Mouse (Mus musculus): ENCODE data around the gene B3galt1.

B3galt1 gene

DNA sequence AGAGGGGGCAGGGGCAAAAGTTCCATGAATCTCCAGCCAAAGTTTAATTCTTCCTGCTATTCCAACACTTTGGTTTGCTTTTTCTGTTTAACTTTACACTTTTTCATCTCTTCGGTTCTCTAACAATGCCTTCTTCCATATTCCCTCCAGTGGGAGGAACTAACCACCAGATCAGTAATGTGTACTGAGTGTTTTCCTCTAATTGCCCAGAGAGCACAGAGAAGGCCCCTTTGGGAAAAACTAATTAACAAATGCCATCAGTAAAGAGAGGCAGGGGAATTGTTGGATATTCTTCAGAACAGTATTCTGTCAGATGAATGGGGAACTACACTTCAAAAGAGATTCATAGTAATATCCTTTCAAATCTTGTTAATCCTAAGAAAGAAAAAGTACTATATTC is 338.1 kb downstream of the B3galt1 start:
- no peak for DNase-seq (ENCODE audit: extremely low read depth, low read depth)

- no peak for DNase-seq (ENCODE audit: extremely low read depth, low read depth)
These were observed 366.3 kb downstream of the B3galt1 start for GRCm38 (mm10) chr2:67931994-67932393.

DNA sequence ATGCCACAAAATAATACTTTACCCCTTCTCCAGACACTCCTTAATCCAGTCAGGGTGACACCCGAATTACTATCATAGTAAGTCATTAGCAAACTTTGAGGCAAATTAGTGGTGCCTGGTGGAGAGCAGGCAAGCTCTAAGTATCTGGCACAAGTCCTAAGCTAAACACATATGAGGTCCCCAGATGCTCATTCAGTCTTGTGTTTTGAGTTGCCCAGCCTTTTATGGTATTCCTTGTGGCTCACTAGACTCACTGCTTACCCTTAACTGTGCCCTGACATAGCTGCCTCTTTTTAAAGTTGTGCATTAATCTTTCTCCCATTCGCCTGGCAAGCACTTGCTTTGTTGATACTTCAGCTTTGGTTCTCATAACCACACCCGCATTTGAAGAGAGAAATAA is 382.7 kb downstream of the B3galt1 start:
- no peak for DNase-seq (ENCODE audit: extremely low read depth, low read depth)

- no peak for DNase-seq (ENCODE audit: extremely low read depth, low read depth)
These were observed 390.5 kb downstream of the B3galt1 start for GRCm38 (mm10) chr2:67956182-67956581.

DNA sequence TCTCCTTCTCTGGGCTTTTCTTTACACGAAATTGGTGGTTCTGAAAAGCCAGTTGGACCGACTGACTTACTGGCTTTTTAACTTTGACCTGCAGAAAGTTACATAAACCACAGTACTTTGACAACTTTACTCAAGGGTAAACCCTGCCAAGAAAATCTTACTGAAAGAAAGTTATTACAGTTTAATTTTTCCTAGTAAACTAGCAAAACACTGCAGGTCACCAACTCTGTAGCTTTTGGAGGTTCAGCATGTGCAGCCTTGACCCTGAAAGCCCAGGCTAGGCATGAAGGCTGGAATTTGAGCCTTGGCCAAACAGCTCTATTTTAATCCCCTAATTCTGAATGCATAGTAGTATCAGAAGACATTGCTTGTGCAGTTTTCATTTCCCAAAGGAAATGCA is 391.9 kb downstream of the B3galt1 start:
- DNase-seq (ENCODE audit: extremely low read depth, low read depth), result no peak

- DNase-seq (ENCODE audit: extremely low read depth, low read depth), result no peak
These were observed 395.0 kb downstream of the B3galt1 start for GRCm38 (mm10) chr2:67960711-67961110.

DNA sequence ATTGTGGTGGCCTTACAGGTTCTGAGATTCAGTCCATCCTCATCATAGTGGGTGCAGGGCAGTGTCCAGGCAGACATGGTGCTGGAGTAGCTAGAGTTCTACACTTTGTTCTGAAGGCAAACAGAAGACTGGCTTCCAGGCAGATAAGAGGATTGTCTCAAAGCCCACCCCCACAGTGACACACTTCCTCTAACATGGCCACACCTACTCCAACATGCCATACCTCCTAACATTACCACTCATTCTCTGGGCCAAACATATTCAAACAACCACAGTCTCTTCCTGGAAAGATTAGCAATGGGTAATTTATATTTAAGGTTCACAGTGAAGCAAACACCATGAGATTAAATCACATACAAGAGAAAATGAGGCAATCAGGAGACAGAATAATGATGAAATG is 403.1 kb downstream of the B3galt1 start:
- DNase-seq (ENCODE audit: extremely low read depth, low read depth), result no peak

DNA sequence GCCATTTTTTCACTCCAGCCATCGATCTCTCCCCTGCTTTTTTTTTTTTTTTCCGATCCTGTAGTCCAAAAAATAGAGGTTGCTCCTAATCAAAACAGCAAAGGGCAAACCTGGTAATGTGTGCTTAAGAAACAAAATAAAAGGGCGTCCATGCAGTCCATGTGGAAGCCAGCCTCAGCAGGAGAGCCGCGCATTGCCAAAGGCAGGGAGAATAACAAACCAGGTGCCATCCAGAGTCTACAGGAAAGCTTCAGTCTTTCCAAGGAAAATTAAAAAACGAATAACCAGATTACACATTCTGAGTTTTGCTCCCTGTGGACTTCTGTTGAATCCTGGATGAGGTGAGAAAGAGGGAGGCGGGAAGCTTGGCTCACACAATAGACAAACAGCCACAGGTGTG is 405.4 kb downstream of the B3galt1 start:
- no peak for DNase-seq (ENCODE audit: extremely low read depth, low read depth)

- DNase-seq (ENCODE audit: extremely low read depth, low read depth), result no peak
These were observed 405.9 kb downstream of the B3galt1 start for GRCm38 (mm10) chr2:67971576-67971975.

DNA sequence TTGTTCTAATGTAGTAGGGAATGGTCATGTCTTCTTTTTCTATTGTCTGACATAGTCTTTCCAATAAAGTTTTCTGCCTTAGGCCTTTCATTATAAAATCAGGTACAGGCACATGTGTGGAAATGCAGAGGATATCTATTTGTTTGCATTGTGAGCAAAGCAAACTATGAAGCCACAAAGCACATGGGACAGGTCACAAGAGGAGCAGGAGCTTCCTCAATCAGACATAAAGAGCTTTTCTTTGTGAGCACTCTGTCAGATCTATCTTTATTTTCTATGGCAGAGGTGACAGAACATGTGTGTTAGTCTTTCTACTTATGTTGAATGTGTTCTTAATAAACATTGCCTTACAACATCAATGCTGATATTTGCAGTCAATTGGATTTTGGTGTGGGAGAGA is 410.1 kb downstream of the B3galt1 start:
- DNase-seq (ENCODE audit: extremely low read depth, low read depth), result no peak

- DNase-seq (ENCODE audit: extremely low read depth, low read depth), result no peak
These were observed 410.8 kb downstream of the B3galt1 start for GRCm38 (mm10) chr2:67976488-67976887.

DNA sequence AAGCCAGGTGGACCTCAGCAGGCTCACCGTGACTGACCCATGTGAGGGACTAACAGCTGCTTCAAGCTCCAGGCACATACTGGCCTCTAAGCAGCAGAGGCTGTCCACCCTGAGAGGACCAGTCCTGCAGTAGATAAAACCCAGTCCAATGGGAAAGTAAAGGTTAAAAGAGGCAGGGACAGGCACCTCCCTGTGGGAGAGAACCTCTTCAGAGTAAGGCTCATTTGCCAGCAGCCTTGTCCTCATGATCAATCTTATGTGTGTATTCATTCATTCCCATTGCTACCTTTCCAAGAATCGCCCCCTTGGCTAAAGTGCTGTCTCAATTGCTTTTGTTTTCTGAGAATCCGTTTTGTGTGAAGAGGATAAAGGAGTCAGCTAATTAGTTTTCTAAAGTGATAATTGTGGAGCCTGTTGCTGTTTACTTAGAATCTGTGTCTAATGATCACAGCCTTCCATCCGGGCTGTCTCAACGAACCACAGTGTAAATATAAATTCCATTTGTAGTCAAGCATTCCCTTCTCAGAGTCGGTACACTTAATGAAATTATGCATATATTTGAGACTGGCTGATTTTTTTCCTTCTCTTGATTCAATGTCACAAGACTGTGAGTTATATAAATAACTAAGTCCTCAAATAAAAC is 412.1 kb downstream of the B3galt1 start:
- DNase-seq (ENCODE audit: extremely low read depth, low read depth), result no peak

GRCm38 (mm10) chr2:67983563-67983962 is 417.9 kb downstream of the B3galt1 start:
- no peak for DNase-seq (ENCODE audit: extremely low read depth, low read depth)

DNA sequence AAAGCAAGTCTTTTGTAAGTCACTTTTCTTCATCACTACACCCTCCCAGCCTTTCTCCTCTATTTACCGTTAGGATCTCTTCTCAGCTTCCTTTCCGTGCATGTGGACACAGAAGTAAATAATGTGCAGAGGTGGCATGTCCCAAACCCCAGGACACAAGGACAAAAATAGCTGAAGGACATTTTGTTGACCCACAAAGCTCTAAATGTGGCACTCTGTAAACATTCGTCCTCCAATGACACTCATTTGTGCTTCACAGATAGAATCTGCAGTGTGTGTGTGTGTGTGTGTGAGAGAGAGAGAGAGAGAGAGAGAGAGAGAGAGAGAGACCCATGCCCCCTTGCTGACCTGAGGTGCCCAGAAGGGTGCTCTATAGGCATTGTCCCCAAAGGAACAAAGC is 419.5 kb downstream of the B3galt1 start:
- DNase-seq (ENCODE audit: extremely low read depth, low read depth), result no peak

DNA sequence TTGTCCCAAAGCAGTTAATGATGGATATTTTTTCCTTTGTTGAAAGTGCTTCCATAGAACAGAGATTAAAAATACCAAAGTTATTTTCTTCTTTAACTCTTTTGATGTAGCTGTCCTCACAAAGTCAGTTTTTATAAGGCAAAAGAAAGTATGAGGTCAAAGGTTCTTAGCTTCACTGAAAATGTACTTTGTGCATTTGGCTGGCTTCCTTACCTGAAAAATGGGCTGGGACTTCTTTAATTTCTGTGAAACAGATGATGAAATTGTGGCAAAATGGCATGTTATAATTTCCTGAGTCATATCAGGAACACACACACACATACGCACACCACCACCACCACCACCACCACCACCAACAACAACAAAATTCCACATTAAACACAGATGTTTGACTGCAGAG is 427.8 kb downstream of the B3galt1 start:
- no peak for DNase-seq (ENCODE audit: extremely low read depth, low read depth)

DNA sequence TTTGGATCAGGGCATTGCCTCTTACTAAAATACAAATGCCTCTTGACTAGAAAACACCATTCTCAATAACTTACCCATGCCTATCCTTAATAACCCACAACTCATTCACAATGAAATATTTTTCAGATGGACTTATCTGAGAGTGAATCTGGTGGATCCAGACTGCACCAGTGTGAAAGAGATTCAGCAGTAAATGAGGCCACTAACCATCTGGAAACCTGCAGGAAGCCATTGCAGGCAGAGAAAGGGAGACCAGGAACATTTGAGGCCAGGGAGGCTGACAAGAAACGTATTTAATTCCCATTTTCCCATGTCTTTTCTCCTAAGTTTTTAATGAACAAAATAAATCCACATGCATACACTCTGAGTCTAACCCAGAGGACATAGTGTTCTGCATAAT is 437.4 kb downstream of the B3galt1 start:
- no peak for DNase-seq (ENCODE audit: extremely low read depth, low read depth)

DNA sequence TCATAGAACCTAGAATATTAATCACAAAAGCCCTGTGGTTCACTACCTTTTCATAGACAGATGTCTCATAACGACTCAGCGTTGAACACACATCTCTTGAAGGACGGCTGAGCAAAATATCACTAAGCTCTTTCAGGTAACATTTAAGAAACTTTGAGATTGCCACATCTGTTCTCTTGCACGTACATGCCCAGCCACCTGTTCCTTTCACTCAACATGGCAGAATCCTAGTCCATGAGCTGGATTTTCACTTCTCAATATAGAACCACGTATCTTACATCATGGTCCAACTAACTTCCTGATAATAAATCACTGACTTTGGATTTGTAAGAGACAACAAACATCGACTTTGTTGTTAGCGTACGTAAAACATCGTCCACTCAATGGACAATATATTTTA is 439.5 kb downstream of the B3galt1 start:
- no peak for DNase-seq (ENCODE audit: extremely low read depth, low read depth)

DNA sequence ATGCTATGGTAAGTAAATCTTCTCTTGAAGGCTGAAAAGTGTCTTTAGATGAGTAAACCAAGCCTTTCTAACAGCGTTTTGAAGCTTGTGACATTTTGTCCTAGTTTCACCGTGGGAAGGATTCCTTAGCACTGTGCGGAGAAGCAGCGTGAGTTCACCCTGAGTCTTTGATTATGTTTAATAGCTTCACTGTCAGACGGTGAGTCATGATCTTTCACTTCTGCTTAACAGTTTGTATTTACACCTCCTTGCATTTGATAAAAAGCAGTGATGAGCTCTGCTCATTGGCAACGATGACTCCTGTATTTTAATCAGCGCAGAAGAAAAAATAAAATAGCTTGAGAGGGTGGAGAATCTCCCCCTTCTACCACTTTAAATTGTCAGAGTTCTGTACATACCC is 440.0 kb downstream of the B3galt1 start:
- DNase-seq (ENCODE audit: extremely low read depth, low read depth), result no peak

- no peak for DNase-seq (ENCODE audit: extremely low read depth, low read depth)
These were observed 445.7 kb downstream of the B3galt1 start for GRCm38 (mm10) chr2:68011336-68011735.

DNA sequence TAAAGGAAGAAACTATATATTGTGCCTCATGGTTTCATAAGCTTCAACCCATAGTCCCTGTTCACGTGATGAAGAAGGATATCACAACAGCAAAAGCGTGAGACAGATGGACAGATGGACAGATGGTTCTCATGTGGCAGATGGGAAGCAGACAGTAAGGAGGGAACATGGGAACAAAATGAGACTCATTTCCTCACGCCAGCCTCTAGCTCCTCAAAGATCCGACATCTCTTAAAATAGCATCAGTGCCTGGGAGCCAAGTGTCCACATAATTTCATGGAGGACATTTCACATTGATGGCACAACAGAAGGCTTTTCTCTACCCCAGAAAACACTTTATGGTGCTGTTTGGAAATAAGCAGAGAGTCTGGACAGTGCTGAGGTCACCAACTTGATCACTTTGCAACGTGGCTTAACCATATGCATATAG is 454.6 kb downstream of the B3galt1 start:
- no peak for DNase-seq (ENCODE audit: extremely low read depth, low read depth)

GRCm38 (mm10) chr2:68021541-68022152 is 456.0 kb downstream of the B3galt1 start:
- DNase-seq (ENCODE audit: extremely low read depth, low read depth), result no peak

DNA sequence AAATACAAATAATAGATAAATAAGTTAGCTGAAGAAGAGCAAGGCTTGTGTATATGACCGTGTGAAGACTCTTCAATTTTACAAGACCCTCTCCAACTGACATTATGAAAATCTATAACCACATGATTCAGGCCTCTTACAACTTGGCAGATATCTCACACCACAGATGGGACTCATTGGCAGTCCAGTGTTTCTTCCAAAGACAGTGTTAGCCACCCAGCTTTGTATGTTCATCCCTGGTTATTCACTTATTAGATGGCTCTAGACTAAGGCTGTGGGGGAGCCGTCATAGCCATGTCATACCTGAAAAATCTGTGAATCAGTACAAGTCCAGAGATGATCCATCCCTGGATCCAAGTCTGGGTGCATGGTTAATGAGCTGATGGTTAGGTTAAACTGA is 463.1 kb downstream of the B3galt1 start:
- no peak for DNase-seq (ENCODE audit: extremely low read depth, low read depth)

- no peak for DNase-seq (ENCODE audit: extremely low read depth, low read depth)
These were observed 469.0 kb downstream of the B3galt1 start for GRCm38 (mm10) chr2:68034711-68035110.

Data from MEL-GATA-1-ER (cell line).